Mouse (Mus musculus) brain, embryonic 14.5 days (tissue): ENCODE data around the gene Slc44a2. TPM values are rescaled to one million over a fixed set of nuclear protein-coding genes. Genes with fewer than 3 reads are reported as not detected.

ENCODE experiments used
- DNase-seq: peaks from one replicate; pipeline ENCODE4 v3.0.0-alpha.2; 2011; ENCODE audit warnings: low read depth
- CTCF ChIP-seq: fragments of 200-500 bp; IDR thresholded peaks from 2 replicates; pipeline ENCODE4 v1.5.1; 2012; ENCODE audit warnings: inconsistent platforms, mild to moderate bottlenecking, moderate library complexity, borderline replicate concordance; ENCODE audit not compliant: insufficient read depth, insufficient read length; ENCODE audit errors: extremely low read depth
- POLR2A ChIP-seq: fragments of 200-500 bp; IDR thresholded peaks from 2 replicates; pipeline ENCODE4 v1.6.1; 2012; ENCODE audit warnings: mild to moderate bottlenecking, inconsistent platforms, borderline replicate concordance; ENCODE audit not compliant: poor library complexity, insufficient read depth, insufficient read length, severe bottlenecking; ENCODE audit errors: extremely low read depth
- polyA plus RNA-seq: library from polyadenylated mRNA; depleted of rRNA; stranded (reverse); fragments of >200 nt; gene quantifications from 2 replicates; pipeline ENCODE4 v1.2.3, GENCODE M21; 2012

Slc44a2 gene
- polyA plus RNA-seq, 1 experiment, result 70.1 TPM

DNA sequence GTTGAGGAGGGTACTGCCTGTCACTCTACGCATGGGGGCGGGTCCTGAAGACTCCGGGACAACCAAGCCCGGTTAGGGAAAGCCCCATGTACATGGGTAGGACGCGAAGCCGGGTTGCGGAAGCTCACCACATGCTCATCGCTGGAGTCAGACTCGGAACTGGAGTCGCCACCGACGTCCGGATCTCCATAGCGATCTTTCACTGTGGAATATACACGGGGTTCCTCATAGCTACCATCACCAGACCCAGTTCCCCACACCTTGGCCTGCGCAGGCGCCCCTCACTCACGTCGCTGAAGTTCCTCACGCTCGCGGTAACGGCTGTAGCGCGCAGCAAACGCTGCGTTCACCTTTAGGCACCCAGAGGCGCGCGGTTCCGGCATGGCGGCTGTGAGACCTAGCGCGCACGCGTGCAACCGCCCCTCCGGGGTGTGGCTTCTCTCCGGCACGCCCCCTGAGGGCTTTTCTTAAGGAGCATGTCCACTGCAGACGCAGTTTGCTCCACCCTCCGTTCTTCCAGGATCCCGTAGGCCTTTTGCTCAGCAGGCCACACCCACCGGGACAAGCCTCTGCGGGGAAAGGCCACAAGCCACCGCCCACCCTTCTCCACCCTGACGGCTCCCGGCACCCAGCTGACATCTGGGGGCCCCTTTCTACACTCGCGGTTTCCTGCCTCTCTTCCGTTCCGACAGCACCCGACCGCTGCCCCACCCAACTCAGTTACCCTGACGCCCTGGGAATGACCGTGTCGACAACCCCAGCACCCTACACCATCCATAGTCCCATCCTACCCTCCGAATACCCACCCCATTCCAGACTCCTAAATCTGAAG, 32.7 kb upstream of the Slc44a2 start, which contains the start of gene Kri1:
Kri1 (minus strand) TSS at position 399 of the 832 bp plus-strand sequence.
- TF ChIP-seq POLR2A (0 out of 2 replicates have a peak, but pooled peaks have one; percentile 49), CTCF (no peak)
- peak; percentile 99 for DNase-seq

DNA sequence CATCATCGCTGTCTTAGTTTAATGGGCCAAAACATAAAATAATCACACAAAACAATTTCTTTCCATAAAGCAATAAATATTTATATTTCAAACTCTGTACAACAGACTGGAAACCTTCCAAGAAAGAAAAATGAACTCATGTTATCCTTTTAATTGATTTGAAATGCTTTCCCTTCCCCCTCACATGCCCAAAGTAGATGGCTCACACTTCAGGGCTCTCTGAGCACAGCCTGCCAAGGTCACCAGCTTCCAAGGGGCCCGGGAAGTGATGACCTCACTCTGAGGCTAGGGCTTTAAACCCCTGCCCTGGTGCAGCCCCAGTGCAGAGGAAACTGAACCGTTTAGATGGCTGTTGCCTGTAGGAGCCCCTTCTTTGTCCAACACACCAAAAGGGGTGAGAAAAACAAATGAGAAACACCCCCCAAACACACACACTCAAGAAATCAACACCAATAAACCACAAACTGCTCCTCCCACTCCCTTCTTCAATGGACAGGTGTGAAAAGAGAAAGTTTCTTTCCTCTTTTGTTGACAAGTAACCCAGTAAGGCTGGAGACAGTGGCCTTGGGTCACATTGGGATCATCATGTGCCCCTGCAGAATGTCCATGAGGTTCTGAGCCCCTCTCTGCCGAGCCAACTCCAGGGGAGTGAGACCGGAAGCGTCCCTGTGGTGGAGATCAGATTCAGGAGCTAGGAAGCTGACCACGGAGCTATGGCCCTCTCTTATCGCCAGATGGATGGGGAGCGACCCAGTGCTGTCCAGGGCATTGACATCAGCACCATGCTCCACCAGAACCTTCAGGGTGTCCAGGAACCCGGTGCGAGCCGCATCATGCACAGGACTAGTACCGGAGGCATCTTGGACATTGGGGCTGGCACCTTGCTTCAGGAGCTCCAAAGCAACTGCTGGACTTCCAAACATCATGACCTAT, 31.8 kb upstream of the Slc44a2 start:
- peak; percentile 24 for DNase-seq
- no peak for TF ChIP-seq CTCF
- no peak for TF ChIP-seq POLR2A

DNA sequence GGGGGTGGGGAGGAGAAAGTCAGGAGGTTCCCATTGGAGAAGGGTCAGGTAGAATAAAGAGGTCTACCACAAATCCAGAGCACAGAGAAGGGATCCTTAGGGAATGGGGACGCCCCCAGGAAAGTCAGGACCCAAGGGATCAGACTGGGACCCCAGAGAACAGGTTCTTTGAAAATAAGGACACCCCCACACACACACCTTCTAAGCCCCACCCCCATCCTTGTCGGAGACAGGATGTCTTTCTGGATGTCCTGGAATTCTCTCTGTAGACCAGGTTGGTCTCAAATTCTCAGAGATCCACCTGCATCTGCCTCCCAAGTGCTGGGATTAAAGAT, 31.2 kb upstream of the Slc44a2 start:
- TF ChIP-seq POLR2A, result no peak
- no peak for TF ChIP-seq CTCF
- no peak for DNase-seq

DNA sequence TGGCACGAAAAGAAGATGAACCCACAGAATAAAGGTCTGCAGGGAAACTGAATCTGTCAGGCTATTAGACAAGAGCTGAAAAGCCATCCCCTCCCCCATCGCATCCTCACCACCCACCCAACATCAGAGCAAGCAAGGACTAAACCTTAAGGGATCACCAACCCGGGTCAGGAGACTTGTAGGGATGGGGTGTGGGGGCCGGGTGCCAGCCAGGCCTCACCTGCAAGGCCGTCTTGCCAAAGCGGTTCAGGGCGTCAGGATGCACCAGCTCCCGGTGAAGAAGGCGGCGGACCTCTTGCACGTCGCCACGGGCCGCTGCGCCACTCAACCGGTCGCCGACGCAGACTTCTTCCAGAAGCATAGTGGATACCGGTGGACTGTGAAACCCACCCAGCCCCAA, 29.9 kb upstream of the Slc44a2 start:
- TF ChIP-seq CTCF, result no peak
- DNase-seq, result no peak

DNA sequence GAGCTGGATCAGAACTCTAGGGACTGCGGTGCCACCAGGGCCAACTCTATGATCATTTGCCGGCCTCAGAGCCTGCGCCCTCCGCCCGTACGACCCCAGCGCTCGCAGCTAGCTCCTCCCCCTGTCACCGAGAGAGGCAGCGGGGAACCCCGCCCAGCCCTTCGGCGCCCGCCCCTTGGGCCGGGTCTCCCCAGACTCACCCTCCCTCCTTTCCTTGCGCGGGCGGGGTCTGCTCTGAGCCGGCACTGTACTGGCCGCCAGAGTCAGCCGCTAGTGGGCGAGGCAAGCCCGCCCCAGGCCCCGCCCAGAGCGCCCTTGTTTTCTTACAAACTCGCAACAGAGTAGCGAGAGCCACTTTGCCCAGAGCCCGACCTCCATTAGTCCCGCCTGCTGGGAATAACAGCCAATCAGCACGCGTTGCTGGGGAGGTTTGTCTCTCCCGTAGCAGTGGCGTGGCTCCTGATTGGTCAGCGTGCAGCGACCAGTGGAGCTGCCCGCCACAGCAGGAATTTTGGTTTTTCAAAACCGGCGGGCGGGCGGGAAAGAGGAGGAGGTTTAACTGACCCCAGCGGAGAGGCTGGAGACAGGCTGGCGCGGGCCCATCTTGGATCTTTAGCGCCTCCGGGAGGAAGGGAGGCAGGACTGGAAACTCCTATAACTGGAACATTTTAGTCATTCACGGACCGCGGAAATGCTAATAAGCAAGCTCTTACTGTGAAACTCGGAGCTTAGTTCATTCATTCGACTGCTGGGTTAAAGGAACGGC, 29.3 kb upstream of the Slc44a2 start, which contains the start of gene Cdkn2d:
Cdkn2d (minus strand) TSS at position 386 of the 766 bp plus-strand sequence.
- peak; percentile 71; the same call in 1 of the 2 replicates for TF ChIP-seq POLR2A
- peak; percentile 30; the same call in 1 of the 2 replicates for TF ChIP-seq CTCF
- peak; percentile 100 for DNase-seq

DNA sequence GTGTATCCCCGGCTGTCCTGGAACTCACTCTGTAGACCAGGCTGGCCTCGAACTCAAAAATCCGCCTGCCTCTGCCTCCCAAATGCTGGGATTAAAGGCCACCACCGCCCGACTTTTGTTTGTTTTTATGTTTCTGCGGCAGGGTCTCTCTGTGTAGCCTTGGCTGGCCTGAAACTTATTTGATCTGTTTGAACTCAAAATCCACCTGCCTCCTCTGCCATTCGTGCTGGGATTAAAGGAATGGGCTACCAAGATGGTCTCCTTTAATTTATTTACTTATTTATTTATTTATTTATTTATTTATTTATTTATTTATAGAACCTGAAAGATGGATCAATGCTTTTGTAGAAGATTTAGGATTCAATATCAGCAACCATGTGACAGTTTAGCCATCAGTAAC, 28.6 kb upstream of the Slc44a2 start:
- peak; percentile 9 for DNase-seq

DNA sequence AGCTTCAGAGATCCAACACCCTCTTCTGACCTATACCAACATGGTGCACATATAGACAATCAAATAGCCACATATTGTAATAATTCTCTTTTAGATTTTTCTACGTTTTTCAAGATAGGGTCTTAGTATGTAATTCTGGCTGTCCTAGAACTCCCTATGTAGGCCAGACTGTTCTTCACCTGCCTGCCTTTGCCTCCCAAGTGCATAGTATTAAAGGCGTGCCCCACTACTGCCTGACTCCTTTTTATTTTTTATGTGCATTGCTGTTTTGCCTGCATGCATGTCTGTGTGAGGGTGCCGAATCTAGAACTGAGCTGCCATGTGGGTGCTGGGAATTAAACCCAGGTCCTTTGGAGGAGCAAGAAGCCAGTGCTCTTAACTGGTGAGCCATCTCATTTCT, 28.2 kb upstream of the Slc44a2 start:
- no peak for DNase-seq
- no peak for TF ChIP-seq POLR2A
- TF ChIP-seq CTCF, result no peak

DNA sequence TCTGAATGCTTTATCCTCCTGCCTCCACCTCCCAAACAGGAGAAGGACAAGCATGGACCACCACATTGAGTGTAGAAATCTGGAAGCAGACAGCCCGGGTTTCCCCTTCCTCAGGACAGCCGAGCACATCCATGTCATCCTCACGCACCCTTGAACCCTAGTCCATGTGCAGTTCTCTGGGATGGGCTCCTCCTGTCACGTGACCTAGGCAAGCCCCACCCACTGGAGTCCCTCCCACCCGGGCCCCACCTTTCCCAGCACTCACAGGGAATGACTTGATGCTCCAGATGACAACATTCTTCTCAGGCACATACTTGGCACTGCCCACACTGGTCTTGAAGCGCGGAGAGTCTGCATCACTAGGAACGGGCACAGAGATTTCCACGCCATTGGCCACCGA, 21.5 kb upstream of the Slc44a2 start:
- no peak for DNase-seq
- no peak for TF ChIP-seq CTCF
- TF ChIP-seq POLR2A, result no peak

DNA sequence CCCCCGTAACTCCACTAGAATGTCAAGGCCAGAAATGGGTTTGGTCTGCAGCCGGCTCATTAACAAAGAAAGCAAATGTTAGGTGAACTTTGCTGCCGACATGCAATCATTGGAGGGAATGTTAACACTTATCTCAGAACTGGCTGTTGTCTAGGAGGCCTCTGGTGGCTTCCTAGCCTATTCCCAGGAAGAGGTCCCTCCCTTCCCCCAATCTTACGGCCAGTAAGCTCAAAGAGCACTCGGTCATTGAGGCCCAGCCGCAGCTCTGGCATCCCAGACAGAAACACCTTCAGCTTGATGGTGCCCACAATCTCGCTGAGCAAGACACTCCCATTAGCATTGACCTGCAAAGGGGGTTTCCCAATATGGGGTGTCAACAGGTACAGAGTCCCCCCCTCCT, 15.4 kb upstream of the Slc44a2 start:
- DNase-seq, result no peak
- no peak for TF ChIP-seq POLR2A
- no peak for TF ChIP-seq CTCF

DNA sequence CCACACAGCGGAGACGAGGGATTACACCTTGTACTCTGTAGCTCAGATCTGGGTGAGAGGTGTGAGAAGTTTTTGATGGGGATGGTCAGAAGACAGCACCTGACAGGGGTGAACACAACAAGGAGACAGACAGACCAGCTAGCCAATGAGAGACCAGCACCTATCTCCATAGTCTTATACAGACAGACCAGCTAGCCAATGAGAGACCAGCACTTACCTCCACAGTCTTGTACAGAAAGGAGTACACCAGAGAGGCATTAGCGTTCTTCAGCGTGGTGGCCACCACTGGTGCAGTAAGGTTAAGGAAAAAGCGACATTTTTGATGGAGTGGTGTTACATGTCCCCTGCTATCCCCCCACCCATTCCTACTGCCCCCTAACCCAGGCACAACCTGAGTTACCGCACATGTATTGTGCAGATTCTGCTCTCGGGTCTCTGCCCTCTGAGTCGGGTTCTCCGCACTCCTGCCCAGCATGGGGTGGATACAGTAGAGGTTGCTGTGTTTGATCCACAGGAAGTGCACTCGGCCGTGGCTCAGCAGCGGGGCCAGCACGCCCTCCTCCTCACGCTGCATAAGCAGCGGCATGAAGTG, 11.3 kb upstream of the Slc44a2 start:
- TF ChIP-seq POLR2A (no peak), CTCF (no peak)
- DNase-seq, result no peak

DNA sequence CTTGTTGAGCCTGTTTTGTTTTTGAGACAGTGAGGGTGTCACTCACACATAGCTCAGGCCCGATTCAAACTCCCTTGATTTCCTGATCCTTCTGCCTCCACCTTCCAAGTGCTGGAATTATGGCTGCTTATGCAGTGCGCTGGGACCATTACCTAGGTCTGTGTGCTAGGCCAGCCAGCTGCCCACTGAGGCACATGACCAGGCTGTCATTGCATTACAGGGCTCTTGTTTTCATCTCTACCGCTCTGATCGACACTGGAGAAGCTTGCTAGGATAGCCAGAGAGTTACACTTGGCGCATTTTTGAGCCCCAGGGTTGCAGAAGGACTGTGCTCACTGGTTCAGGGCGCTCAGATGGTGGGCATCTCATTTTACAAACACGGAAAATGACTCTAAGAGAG, 8.8 kb upstream of the Slc44a2 start:
- no peak for DNase-seq
- TF ChIP-seq POLR2A (no peak), CTCF (no peak)
